Mouse (Mus musculus): Measurements from ENCODE around the gene Olfr460. TPM values are rescaled to one million over a fixed set of nuclear protein-coding genes. Genes with fewer than 3 reads are reported as not detected.

Gene Olfr460
- polyA plus RNA-seq, 1 experiment from 2014 or later: not detected

- no peaks in the 10 kb centered on the region for H3K27me3 ChIP-seq
- no peak within 1 kb of the TSS for H3K4me2 ChIP-seq
- H3K4me1 ChIP-seq (replicated peaks): no peaks in the 10 kb centered on the region
- WGBS (ENCODE audit: insufficient replicate concordance): 68% methylated on average over 4 of the region's 4 CpGs
- H3K4me3 ChIP-seq (replicated peaks): no peak within 1 kb of the TSS
- DNase-seq (no peak), ATAC-seq (ENCODE audit: low read depth) (no peak)
- H3K9ac ChIP-seq: no peak within 1 kb of the TSS
- H3K36me3 ChIP-seq: no peaks in the 10 kb centered on the region
- H3K9me3 ChIP-seq (replicated peaks): no peaks in the 10 kb centered on the region
- no peak within 1 kb of the TSS for H3K27ac ChIP-seq
These were observed 44.1 kb downstream of the Olfr460 start, which contains the start of gene Tas2r138 for GRCm38 (mm10) chr6:40613260-40613852. Tas2r138 (minus strand) TSS chr6:40613310.

GRCm38 (mm10) chr6:40617965-40618364 lies 48.7 kb downstream of the Olfr460 start:
- ATAC-seq (ENCODE audit: low read depth): no peak
- Histone ChIP-seq H3K4me3 (replicated peaks) (no peak overlapping the region), H3K9ac (no peak overlapping the region), H3K36me3 (no peaks in the 10 kb centered on the region), H3K27ac (no peak overlapping the region), H3K4me2 (no peak overlapping the region), H3K27me3 (no peaks in the 10 kb centered on the region), H3K9me3 (replicated peaks) (no peaks in the 10 kb centered on the region), H3K4me1 (replicated peaks) (no peaks in the 10 kb centered on the region)
- no peak for DNase-seq
- WGBS (ENCODE audit: insufficient replicate concordance): 11% methylated on average over 2 of the region's 2 CpGs

Other genes with a start within 250 kb of the Olfr460 start
- gene Agk, start 244.3 kb upstream of the Olfr460 start, polyA plus RNA-seq (2015; fragmentation: Nextera tagmentation; extraction: Ambion mirVana): 17.3 and 19.3 TPM in 2 replicates
- 0.98 and 1.0 TPM in 2 replicates for gene E330009J07Rik, start 133.4 kb upstream of the Olfr460 start, polyA plus RNA-seq (2015; fragmentation: Nextera tagmentation; extraction: Ambion mirVana)
- gene Wee2, start 130.4 kb upstream of the Olfr460 start, polyA plus RNA-seq (2015; fragmentation: Nextera tagmentation; extraction: Ambion mirVana): not detected in 2 replicates
- 94.1 and 106 TPM in 2 replicates for gene Ssbp1, start 98.1 kb upstream of the Olfr460 start, polyA plus RNA-seq (2015; fragmentation: Nextera tagmentation; extraction: Ambion mirVana)
- gene Tas2r137, start 78.3 kb upstream of the Olfr460 start, polyA plus RNA-seq (2015; fragmentation: Nextera tagmentation; extraction: Ambion mirVana): not detected in 2 replicates
- gene Tas2r108, start 76.0 kb upstream of the Olfr460 start, polyA plus RNA-seq (2015; fragmentation: Nextera tagmentation; extraction: Ambion mirVana): not detected in 2 replicates
- gene Prss37, start 50.0 kb upstream of the Olfr460 start, polyA plus RNA-seq (2015; fragmentation: Nextera tagmentation; extraction: Ambion mirVana): not detected in 2 replicates
- not detected in 2 replicates for gene Olfr461, start 14.4 kb upstream of the Olfr460 start, polyA plus RNA-seq (2015; fragmentation: Nextera tagmentation; extraction: Ambion mirVana)
- gene Clec5a, start 16.3 kb downstream of the Olfr460 start, polyA plus RNA-seq (2015; fragmentation: Nextera tagmentation; extraction: Ambion mirVana): 4.8 and 5.4 TPM in 2 replicates
- not detected in 2 replicates for gene Tas2r138, start 43.8 kb downstream of the Olfr460 start, polyA plus RNA-seq (2015; fragmentation: Nextera tagmentation; extraction: Ambion mirVana)
- 0.51 and 0.66 TPM in 2 replicates for gene Mgam, start 59.3 kb downstream of the Olfr460 start, polyA plus RNA-seq (2015; fragmentation: Nextera tagmentation; extraction: Ambion mirVana)